Mouse (Mus musculus) neural tube, embryonic 10.5 days (tissue): ENCODE data around the gene Agbl4.

Experiments
- DNase-seq: peaks from one replicate; pipeline ENCODE4 v3.0.0-alpha.2; 2017; ENCODE audit warnings: low spot score; ENCODE audit errors: extremely low spot score

Agbl4 gene

DNA sequence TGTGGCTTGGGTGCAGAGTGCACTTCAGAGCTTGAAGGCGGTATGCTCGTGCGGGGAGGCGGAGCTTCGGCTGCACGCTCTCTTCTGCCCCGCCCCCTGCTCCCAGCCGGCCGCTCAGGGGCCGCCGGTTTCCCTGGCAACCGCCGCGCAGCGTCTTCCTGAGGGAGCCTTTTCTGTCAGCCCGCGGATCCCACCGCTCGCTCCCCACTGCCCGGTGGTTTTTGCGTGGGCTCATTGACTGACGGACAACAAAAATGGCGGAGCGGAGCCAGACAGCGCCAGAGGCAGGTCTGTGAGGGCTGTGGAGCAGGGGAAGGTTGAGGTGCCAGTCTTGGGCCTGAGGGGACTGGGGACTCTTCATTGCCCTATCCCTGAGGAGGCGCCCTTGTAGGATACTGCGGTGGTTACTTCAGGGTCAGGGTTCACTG lies at the start of gene Agbl4:
Gene Agbl4 (plus strand): TSS at position 44 of the 428 bp plus-strand sequence.
- DNase-seq, result peak; percentile 83

- DNase-seq, result no peak
These were observed 46.6 kb upstream of the Agbl4 start for GRCm38 (mm10) chr4:110350856-110351177.

DNA sequence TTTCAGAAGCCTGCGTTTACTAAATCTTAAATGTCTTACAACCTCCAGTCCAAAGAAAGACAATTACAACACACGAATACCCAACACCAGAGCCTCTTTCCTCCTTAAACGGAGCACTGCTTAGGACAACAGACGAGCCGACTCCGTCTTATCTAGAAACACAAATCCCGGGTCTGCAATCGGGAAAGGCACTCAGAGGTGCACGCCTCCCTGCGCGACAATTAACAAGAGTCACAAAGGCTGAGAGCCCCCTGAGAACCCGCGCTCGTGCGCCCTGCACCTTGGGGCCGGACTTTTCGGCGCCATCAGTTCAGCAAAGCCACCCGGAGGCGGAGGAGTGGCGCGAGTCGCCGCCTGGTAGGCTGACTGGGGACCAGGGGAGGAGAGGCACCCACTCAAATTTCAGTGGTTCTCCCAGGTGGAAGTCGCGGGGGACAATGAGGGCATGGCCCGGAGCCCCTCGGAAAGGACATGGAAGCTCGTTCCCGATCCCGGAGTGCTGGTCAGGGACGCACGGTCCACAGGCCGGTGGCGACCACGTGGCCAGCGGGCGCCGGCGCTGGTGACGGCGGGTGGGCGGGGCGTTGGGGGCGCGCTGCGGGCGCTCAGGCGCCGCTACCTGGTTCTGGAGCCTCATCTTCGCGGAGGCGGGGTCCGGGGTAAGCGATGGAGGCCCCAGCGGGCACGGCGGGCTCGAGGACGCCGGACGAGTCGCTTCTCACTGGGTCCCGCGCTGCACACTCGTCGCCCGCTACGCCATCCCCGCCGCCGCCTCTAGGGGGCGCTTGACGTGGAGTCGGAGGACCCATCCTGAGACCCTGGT lies 46.1 kb upstream of the Agbl4 start, which contains the start of gene Elavl4:
Gene Elavl4 (minus strand): TSS at position 732 of the 823 bp plus-strand sequence.
- peak; percentile 97 for DNase-seq

DNA sequence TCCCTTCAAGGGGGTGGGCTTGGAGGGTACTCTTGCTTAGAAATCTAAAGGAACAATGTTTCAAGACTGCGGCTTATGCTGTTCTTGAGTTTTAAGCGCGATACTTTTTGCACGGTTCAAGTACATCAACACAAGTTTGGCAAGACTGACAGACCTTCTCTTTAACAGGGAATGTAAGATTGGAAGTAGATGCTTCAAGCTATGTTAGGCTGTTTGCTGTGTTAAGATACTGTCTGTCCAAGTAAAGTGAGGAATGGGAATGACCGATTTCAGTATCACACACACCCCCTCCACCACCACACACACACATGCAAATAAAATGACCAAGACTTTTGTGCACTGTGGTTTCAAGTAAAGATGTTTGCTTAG lies 45.5 kb upstream of the Agbl4 start:
- DNase-seq, result no peak

DNA sequence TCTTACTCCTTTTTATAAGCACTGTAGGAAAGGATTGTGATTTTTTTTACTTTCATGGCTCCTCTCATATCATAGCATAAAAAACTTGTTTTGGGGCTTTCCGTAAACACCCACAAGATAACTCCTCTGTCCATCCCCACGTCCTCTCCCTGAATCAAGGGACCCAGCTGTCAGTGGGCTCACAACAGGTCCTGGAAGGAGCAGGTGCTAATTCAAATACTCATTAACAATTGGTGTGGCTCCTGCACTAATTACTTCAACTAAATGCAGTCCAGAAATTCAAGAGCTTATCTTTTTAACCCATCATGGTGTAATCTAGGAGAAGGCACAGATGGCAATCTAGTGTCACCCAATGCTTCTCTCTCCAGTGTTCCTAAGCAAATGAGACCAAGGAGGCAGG lies 36.9 kb upstream of the Agbl4 start:
- DNase-seq, result no peak

GRCm38 (mm10) chr4:110396221-110396620 lies 1.2 kb upstream of the Agbl4 start:
- no peak for DNase-seq

DNA sequence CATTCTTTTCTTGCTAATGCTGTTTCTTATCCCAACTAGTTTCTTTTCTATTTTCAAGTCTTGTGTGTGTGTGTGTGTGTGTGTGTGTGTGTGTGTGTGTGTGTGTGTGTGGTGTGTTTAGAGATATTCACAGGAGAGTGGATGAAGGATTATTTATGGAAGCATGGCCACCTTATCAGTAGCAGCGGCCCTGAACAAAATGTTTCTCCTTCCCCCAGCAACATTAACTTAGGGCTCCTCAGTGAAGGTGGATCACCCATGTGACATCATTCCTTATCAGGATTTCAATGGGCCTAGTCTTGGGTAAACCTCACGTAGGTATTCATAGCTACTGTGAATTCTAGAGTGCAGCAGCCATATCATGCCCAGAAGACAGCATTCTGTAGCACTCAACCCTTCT lies 22.8 kb downstream of the Agbl4 start:
- no peak for DNase-seq

- DNase-seq, result no peak
These were observed 30.2 kb downstream of the Agbl4 start for GRCm38 (mm10) chr4:110427653-110428052.

- DNase-seq, result no peak
These were observed 96.9 kb downstream of the Agbl4 start for GRCm38 (mm10) chr4:110494371-110494770.

DNA sequence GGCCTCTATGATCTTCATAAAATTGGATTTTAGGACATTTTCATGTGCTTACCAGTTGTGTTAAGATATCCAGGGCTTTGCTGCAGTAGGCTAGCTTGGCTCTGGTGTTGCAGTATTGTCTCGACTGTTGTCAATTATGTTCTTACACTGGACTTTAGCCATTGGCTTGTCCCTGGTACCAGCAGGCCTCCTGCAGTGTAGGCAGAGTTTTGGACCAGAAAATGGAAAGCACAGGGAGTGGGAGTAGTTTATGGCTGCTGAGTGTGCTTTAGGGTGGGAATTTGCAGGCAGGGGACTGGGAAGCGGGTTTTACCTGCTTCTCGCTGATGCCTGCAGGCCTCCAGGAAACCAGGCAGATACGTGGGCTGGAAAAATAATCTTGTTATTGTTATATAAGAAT lies 132.3 kb downstream of the Agbl4 start:
- DNase-seq, result no peak

GRCm38 (mm10) chr4:110549223-110549622 lies 151.8 kb downstream of the Agbl4 start:
- no peak for DNase-seq

- no peak for DNase-seq
These were observed 200.3 kb downstream of the Agbl4 start for GRCm38 (mm10) chr4:110597726-110598283.

GRCm38 (mm10) chr4:110641417-110641816 lies 244.0 kb downstream of the Agbl4 start:
- no peak for DNase-seq

- no peak for DNase-seq
These were observed 265.5 kb downstream of the Agbl4 start for GRCm38 (mm10) chr4:110662940-110663339.

- no peak for DNase-seq
These were observed 276.7 kb downstream of the Agbl4 start for GRCm38 (mm10) chr4:110674121-110674520.

GRCm38 (mm10) chr4:110735141-110735540 lies 337.7 kb downstream of the Agbl4 start:
- DNase-seq, result no peak

DNA sequence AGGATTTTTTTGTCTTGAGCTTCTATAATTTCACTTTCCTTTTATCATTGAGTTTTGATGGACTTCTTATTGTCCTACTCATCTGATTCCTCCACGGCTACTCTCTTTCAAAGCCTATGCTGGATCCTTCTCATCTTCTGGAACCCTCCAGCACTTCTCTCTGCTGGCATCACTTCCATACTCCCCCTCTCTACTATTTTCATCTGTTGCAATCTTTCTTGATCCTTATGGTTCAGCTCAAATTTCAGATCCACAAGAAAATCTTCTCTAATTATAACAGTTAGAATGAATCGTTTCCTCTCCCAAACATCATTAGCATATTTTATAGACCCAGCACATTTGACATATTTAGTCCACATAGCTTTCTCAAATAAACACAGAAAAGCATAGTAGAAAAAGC lies 360.5 kb downstream of the Agbl4 start:
- DNase-seq, result no peak

DNA sequence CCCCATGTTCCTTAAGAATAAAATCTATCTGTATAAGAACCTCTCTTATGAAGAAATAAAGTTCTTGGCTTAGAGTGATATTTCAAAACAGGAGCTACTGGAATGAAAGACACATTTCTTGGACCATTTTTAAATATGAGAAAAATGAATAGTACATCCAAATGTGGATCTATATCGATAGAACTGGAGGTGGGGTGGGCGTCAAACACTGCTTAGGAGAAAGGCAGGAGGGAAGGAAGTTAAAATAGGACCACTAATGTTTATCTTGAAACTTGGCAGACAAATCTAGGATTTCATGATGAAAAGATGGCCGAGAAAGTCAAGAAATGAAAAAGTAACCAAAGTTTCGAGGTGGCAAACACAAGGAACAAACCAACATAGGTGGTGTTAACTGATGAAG lies 391.1 kb downstream of the Agbl4 start:
- DNase-seq, result no peak

DNA sequence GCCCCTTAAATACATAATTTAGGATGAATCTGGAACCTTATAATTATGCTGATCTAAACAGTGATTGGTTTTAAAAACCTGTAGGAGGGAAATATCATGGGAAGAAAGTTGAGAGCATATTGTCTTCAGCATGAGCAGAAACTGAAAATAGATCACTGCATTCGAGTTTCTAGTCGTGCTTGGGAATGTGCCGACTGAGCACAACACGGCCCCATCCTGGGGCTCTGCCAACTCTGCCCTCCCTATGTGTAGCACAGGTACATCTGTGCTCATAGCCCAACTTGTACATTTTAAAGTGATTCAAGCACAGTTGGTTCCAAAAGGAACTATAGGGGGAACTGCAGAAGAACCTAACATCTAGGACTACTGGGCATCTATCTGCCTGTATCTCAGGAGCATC lies 402.4 kb downstream of the Agbl4 start:
- DNase-seq, result no peak

DNA sequence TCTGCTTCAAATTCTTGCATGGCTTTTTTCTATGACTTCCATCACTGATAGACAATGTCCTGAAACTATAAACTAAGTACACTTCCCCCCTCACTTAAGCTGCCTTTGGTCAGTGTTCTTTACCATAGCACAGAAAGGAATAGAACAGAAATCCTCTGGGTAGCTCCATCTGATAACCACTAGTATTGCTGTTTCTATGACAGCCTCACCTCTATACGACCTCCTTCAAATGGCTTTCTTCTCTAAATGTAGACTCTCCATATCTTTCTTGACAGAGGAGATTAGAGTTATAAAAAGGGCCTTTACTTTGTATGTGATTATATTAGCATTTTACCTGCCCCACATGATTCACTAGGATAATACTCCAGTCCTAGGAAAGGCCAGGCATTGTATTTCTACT lies 413.5 kb downstream of the Agbl4 start:
- DNase-seq, result no peak

DNA sequence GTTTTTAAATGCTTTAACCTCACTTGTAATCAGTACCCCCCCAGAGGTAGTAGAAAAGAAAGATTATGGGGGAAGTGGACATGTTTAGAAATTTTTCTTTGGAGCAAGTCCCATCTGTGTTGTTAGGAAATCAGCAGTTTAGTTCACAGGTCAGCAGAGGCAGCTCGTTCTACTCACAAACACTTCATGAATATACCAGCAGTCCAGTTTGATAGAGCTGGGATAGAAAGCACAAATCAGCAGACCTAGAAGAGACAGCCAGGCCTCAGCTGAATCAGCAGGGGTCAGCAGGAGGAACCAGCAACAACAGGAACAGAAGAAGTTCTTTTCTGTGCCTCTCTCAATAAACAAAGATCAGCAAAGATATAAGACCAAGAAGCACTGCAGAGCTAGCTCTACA lies 435.3 kb downstream of the Agbl4 start:
- DNase-seq, result no peak

GRCm38 (mm10) chr4:110879719-110880443 lies 482.4 kb downstream of the Agbl4 start:
- no peak for DNase-seq
